Mouse (Mus musculus): ENCODE measurements at regions not wholly inside any gene's neighbourhood (a gene's known extent, or its start where the extent isn't known, plus 50 kb on each side); places are given as distances from the start of the nearest gene placed in this dataset.

- no peak for TF ChIP-seq CTCF (IDR thresholded peaks at IDR 0.05; ENCODE audit: borderline replicate concordance, insufficient read depth, low read depth, low read length)
- no peak for TF ChIP-seq POLR2A (IDR thresholded peaks at IDR 0.05; ENCODE audit: borderline replicate concordance, insufficient read depth, low read length)
These were observed 229.7 kb downstream of the Lpin1 start for GRCm38 (mm10) chr12:16381026-16381425.
